Mouse (Mus musculus) testis, adult 2 months (tissue): Measurements from ENCODE around the gene Zc3h7b.

Experiments
- CTCF ChIP-seq: fragments of 200-500 bp; IDR thresholded peaks from 2 replicates; pipeline ENCODE4 v1.5.1; 2012; ENCODE audit warnings: low read depth, mild to moderate bottlenecking, inconsistent platforms, low read length, moderate library complexity; ENCODE audit not compliant: control insufficient read depth, insufficient read depth, insufficient replicate concordance
- POLR2A ChIP-seq: fragments of 200-500 bp; IDR thresholded peaks from 2 replicates; pipeline ENCODE4 v1.6.1; 2012; ENCODE audit warnings: low read depth, mild to moderate bottlenecking, inconsistent platforms, low read length, moderate library complexity; ENCODE audit not compliant: control insufficient read depth

- TF ChIP-seq POLR2A (no peak), CTCF (no peak)
Observed at GRCm38 (mm10) chr15:81798421-81798820, 53.6 kb downstream of the Zc3h7b start.
